Mouse (Mus musculus) midbrain, embryonic 14.5 days (tissue): ENCODE results near the gene 4933421I07Rik. TPM values are rescaled to one million over a fixed set of nuclear protein-coding genes. Genes with fewer than 3 reads are reported as not detected.

Source experiments
- ATAC-seq: fragments of 200-750 bp; cut with Nextera tagmentation; 2 replicates; pipeline ENCODE4 v1.8.0; 2017; ENCODE audit warnings: moderate number of reproducible peaks, moderate library complexity; ENCODE audit not compliant: low FRiP score, low TSS enrichment
- DNase-seq: peaks from one replicate; pipeline ENCODE4 v3.0.0-alpha.2; 2015
- H3K27ac ChIP-seq: fragments of 300-500 bp; sonication (generic); replicated peaks from 2 replicates; pipeline ENCODE4 v1.5.1; 2014; ENCODE audit warnings: mild to moderate bottlenecking, low read depth, low read length, moderate library complexity
- H3K27me3 ChIP-seq: fragments of 300-500 bp; sonication (generic); 2 replicates; pipeline ENCODE4 v1.6.1; 2014; ENCODE audit warnings: low read length, control low read depth, mixed read lengths; ENCODE audit not compliant: control insufficient read depth, insufficient read depth
- H3K36me3 ChIP-seq: fragments of 300-500 bp; sonication (generic); 2 replicates; pipeline ENCODE4 v1.6.1; 2014; ENCODE audit warnings: low read length, control low read depth; ENCODE audit not compliant: control insufficient read depth, insufficient read depth
- H3K4me1 ChIP-seq: fragments of 300-500 bp; sonication (generic); 2 replicates; pipeline ENCODE4 v1.6.1; 2014; ENCODE audit warnings: mild to moderate bottlenecking, antibody characterized with exemption, low read length, control low read depth; ENCODE audit not compliant: control insufficient read depth, insufficient read depth
- H3K4me2 ChIP-seq: fragments of 300-500 bp; sonication (generic); 2 replicates; pipeline ENCODE4 v1.6.1; 2014; ENCODE audit warnings: mild to moderate bottlenecking, low read length, moderate library complexity
- H3K4me3 ChIP-seq: fragments of 300-500 bp; sonication (generic); replicated peaks from 2 replicates; pipeline ENCODE4 v1.5.1; 2014; ENCODE audit warnings: low read depth, low read length
- H3K9ac ChIP-seq: fragments of 300-500 bp; sonication (generic); replicated peaks from 2 replicates; pipeline ENCODE4 v1.6.1; 2014; ENCODE audit warnings: mild to moderate bottlenecking, low read length, moderate library complexity
- H3K9me3 ChIP-seq: fragments of 300-500 bp; sonication (generic); 2 replicates; pipeline ENCODE4 v1.6.1; 2016; ENCODE audit warnings: low read length, control low read depth, mixed read lengths; ENCODE audit not compliant: control insufficient read depth
- WGBS: fragments of 180-500 bp; shearing (Covaris S2); extraction: QIAGEN DNeasy Blood & Tissue Kit; methylation state at CpG from one replicate; pipeline ENCODE4 v1.1.7; 2014; 5-methylcytosine and 5-hydroxymethylcytosine counted together
- polyA plus RNA-seq: library from polyadenylated mRNA; unstranded; fragments of >200 nt; fragmentation: Nextera tagmentation; extraction: Ambion mirVana; gene quantifications from 2 replicates; pipeline ENCODE4 v1.2.1, GENCODE M21; 2014

The 4933421I07Rik gene
- not detected in 2 replicates for polyA plus RNA-seq

DNA sequence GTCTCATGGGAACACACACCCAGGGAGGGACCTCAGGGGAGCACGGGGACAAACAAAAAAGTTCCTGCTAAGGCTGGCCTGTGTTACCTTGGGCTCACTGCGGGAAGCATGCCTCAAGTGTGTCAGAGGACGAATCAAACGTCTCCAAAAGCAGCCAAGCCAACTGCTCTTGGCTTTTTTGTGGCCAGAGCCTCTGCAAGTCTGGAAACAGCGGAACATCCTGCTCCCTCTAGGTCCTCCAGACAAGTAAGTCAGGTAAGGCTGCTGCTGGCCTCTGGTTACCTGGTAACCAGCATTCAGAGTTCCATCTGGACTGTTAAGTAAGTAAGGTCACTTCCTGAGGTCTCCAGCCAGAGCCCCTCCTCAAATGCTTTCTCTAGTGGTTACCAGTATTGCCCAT, at the start of gene 4933421I07Rik:
Gene 4933421I07Rik (minus strand): TSS at position 271 of the 400 bp plus-strand sequence.
- H3K4me3 ChIP-seq: no peak within 1 kb of the TSS
- no peak within 1 kb of the TSS for H3K27ac ChIP-seq
- no peak within 1 kb of the TSS for H3K9ac ChIP-seq
- H3K36me3 ChIP-seq: no peaks in the 10 kb centered on the region
- H3K4me2 ChIP-seq: no peak within 1 kb of the TSS
- no peak for DNase-seq
- H3K4me1 ChIP-seq: no peaks in the 10 kb centered on the region
- no peaks in the 10 kb centered on the region for H3K27me3 ChIP-seq
- peaks cover 31% of the 10 kb centered on the region for H3K9me3 ChIP-seq
- no peak for ATAC-seq
- 76% methylated on average over 5 of the region's 5 CpGs for WGBS

DNA sequence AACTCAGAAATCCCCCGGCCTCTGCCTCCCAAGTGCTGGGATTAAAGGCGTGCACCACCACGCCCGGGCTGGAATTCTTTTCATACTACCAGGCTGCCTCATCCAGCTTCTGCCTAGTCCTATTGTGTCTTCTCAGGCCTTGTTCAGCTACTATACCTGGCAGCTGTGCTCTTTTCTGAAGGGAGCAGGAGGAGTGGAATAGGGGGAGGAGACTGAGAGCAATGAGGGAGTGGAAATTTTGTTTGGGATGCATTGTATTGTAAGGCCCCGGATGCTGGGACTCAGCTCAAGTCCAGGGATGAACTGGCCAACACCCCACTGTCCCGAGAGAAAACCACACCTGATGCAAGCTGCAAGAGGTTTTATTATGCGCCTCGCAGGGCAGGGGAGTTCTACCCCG, 49.4 kb upstream of the 4933421I07Rik start:
- Histone ChIP-seq H3K36me3 (peaks cover 24% of the 10 kb centered on the region), H3K9me3 (peaks cover 40% of the 10 kb centered on the region), H3K27ac (no peak overlapping the region), H3K4me2 (no peak overlapping the region), H3K4me1 (no peaks in the 10 kb centered on the region), H3K9ac (no peak overlapping the region), H3K27me3 (no peaks in the 10 kb centered on the region), H3K4me3 (no peak overlapping the region)
- no peak for DNase-seq
- ATAC-seq: no peak
- WGBS: 96% methylated on average over 9 of the region's 9 CpGs

DNA sequence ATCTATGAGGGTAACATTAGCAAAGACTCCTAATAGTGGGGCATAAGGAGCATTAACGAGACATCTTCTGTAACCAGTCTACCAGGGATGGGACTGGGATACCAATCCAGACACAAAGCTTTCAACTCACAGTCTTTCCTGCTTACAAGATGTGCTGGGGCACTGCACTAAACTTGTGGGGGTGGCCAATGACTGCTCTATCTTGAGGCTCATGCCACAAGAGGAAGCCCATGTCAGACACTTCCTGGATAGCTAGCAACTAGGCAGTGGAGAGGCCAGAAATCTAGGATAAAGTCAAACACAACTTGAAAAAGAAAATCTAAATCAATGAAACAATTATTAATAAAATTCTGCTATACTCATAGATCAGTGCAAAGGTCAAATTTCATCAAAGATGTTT, 48.3 kb upstream of the 4933421I07Rik start:
- Histone ChIP-seq H3K9ac (no peak overlapping the region), H3K36me3 (peaks cover 24% of the 10 kb centered on the region), H3K4me2 (no peak overlapping the region), H3K27me3 (no peaks in the 10 kb centered on the region), H3K27ac (no peak overlapping the region), H3K4me3 (no peak overlapping the region), H3K4me1 (no peaks in the 10 kb centered on the region), H3K9me3 (peaks cover 40% of the 10 kb centered on the region)
- DNase-seq (no peak), ATAC-seq (no peak)
- 97% methylated on average over 1 of the region's 1 CpGs for WGBS

DNA sequence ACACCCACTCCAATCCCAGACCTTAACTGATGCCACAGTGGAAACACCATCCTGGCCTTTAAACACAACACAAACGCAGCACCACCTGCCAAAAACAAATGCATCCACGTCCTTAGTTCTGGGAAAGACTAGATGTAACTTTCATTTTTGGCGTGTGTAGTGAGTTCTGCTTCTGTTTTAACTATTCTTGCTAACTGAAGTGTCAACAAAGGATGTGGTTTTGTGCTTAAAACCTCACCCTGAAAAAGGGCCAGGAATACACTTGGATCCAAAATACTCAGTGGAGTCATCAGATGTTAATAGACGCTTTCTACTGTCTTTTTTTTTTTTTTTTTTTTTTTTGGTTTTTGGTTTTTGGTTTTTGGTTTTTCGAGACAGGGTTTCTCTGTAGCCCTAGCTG, 42.9 kb upstream of the 4933421I07Rik start:
- Histone ChIP-seq H3K4me3 (no peak overlapping the region), H3K9ac (no peak overlapping the region), H3K4me2 (no peak overlapping the region), H3K27me3 (no peaks in the 10 kb centered on the region), H3K9me3 (peaks cover 20% of the 10 kb centered on the region), H3K4me1 (no peaks in the 10 kb centered on the region), H3K27ac (no peak overlapping the region), H3K36me3 (peaks cover 32% of the 10 kb centered on the region)
- 96% methylated on average over 5 of the region's 5 CpGs for WGBS
- ATAC-seq: no peak
- DNase-seq: no peak

DNA sequence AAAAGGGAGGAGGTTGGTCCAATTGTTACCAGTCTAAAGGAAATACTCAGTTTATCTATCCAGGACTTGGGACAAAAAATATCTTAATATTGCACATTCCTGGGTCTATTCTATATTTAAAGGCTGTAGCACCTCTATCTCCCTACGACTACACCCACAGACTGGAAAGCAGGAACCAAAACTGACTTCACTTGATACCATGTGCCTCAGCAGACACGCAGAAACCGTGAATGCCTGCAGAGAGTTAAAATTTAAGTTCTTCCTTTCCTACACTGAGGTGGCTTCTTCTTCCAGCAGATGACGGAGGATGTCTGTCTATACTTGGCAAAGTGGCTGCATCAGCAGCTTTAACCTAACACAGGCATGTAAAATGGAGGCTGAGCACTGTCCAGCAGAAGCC, 42.4 kb upstream of the 4933421I07Rik start:
- Histone ChIP-seq H3K9ac (no peak overlapping the region), H3K36me3 (peaks cover 37% of the 10 kb centered on the region), H3K4me2 (no peak overlapping the region), H3K4me1 (no peaks in the 10 kb centered on the region), H3K4me3 (no peak overlapping the region), H3K9me3 (peaks cover 15% of the 10 kb centered on the region), H3K27ac (no peak overlapping the region), H3K27me3 (no peaks in the 10 kb centered on the region)
- WGBS: 95% methylated on average over 4 of the region's 4 CpGs
- DNase-seq (no peak), ATAC-seq (no peak)

DNA sequence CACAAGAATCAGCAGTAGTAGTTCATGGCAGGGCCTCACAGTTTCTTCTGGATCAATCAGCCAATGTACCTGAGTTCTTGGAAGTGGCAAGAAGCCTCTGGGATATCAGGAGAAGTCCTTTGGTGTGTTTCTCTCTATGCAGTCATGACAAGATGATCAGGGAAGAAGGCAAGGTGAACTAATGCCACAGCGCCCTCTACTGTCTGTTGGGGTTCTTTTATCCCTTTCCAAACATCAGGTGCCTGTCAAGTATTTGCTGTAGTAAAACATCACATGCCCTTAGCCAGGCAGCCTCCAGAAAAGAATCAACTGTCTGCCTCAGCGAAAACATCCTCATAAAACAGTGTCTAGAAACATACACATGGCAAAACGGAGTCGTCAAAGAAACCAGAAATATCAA, 6.7 kb upstream of the 4933421I07Rik start:
- 65% methylated on average over 4 of the region's 4 CpGs for WGBS
- Histone ChIP-seq H3K9ac (no peak overlapping the region), H3K4me2 (no peak overlapping the region), H3K9me3 (peaks cover 25% of the 10 kb centered on the region), H3K36me3 (no peaks in the 10 kb centered on the region), H3K4me3 (no peak overlapping the region), H3K4me1 (no peaks in the 10 kb centered on the region), H3K27me3 (no peaks in the 10 kb centered on the region), H3K27ac (no peak overlapping the region)
- no peak for DNase-seq
- ATAC-seq: no peak

DNA sequence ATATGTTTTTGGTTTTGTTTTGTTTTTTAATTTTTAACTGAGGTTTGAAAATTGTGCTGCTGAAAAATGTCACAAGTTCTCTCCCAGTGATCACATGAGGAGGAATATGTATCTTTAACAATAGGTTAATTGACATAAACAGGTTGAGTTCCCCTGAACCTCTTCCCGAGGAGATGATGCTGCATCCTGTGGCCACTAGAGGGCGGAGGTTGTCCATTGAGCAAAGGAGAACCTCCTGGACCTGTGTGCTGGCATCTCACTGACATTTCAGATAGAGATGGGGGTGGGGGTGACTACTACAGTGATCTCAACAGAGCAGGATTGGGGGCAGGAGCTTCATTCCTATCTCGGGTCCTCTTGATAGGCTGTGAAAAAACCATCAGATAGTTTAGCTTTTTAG, 2.7 kb upstream of the 4933421I07Rik start:
- Histone ChIP-seq H3K4me1 (no peaks in the 10 kb centered on the region), H3K27ac (no peak overlapping the region), H3K27me3 (no peaks in the 10 kb centered on the region), H3K9ac (no peak overlapping the region), H3K4me2 (no peak overlapping the region), H3K9me3 (peaks cover 42% of the 10 kb centered on the region), H3K36me3 (no peaks in the 10 kb centered on the region), H3K4me3 (no peak overlapping the region)
- 42% methylated on average over 3 of the region's 3 CpGs for WGBS
- DNase-seq (no peak), ATAC-seq (no peak)

DNA sequence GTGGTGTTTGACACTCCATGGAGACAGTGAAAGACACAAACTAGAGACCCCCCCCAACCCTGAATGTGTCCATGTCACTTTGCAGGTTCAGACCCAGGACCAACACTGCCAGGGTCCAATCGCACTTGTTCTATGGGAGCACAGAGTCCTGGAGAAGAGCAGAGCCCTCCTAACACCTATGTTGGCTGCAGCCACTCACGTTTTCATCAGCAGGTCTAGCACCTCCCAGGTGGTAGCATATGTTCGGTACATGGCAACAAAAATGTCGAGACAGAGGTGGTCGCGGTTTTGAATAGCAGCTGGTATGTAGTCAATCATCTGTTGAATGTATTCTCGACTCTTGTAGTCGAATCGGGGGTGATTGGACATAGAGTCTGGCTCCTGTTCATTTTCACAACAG, 568 bp downstream of the 4933421I07Rik start:
- H3K9me3 ChIP-seq: peaks cover 30% of the 10 kb centered on the region
- H3K9ac ChIP-seq: no peak overlapping the region
- H3K4me3 ChIP-seq: no peak overlapping the region
- H3K4me2 ChIP-seq: no peak overlapping the region
- H3K27me3 ChIP-seq: no peaks in the 10 kb centered on the region
- ATAC-seq (no peak), DNase-seq (no peak)
- no peak overlapping the region for H3K27ac ChIP-seq
- 82% methylated on average over 9 of the region's 9 CpGs for WGBS
- no peaks in the 10 kb centered on the region for H3K4me1 ChIP-seq
- no peaks in the 10 kb centered on the region for H3K36me3 ChIP-seq
